Mouse (Mus musculus): Measurements from ENCODE around the gene Ctnna2. TPM values are rescaled to one million over a fixed set of nuclear protein-coding genes. Genes with fewer than 3 reads are reported as not detected.

Ctnna2 gene
- polyA plus RNA-seq, 1 experiment from 2014 or later: 2.2 TPM

DNA sequence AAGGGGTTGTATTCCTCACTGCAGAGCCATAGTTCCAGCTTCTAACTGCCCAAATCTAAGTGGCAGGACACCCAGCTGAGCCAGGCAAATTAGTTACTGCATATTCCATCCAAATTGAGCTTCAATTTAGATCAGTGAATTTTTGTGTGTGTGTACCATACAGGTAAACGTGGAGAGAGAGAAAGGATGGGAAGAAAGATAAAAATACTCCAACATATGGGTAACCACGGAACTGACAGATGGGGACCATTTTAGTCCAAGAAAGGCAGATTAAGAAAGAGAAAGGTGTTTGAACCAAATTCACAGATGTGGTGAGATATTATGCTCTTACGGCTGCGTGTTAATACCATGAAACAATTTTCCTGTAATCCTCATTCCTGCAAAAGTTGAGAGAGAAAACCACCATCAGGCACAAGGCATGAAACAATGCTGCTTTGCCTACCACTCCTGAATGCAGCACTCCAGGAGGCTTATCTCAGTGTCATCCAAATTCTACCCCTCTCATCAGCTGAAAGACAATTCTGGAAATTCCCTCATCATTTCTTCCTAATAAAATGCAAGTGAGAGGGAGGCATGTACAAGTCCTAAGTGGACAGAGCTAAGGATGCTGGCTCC lies 840.1 kb downstream of the Ctnna2 start:
- Histone ChIP-seq H3K27me3 (replicated peaks) (no peaks in the 10 kb centered on the region), H3K4me1 (replicated peaks) (no peaks in the 10 kb centered on the region), H3K4me2 (no peak overlapping the region), H3K36me3 (no peaks in the 10 kb centered on the region), H3K27ac (ENCODE audit: poor library complexity, severe bottlenecking) (no peak overlapping the region), H3K4me3 (no peak overlapping the region), H3K9ac (no peak overlapping the region), H3K9me3 (replicated peaks) (no peaks in the 10 kb centered on the region)
- 77% methylated on average over 4 of the region's 4 CpGs for WGBS
- no peak for ATAC-seq (ENCODE audit: insufficient number of reproducible peaks, low FRiP score)

DNA sequence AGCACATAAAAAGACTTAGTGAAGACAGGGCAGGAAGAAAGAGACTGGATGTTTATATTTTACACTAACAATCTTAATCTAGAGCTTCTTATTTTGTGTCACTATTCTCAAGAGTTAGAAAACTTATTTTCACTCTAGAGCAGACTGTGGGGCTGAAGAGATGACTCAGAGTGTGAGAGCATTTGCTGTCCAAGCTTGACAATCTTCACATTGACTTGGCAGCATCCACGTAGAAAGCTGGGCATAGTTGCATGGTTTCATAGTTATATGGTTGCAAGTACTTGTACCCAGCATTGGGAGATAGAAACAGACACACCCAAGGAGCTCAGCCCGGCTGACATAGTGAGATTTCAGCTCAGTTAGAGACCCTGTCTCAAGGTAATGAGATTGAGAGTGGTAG lies 858.6 kb downstream of the Ctnna2 start:
- WGBS: 69% methylated on average over 2 of the region's 2 CpGs
- no peak overlapping the region for H3K4me3 ChIP-seq
- no peaks in the 10 kb centered on the region for H3K4me1 ChIP-seq (replicated peaks)
- no peaks in the 10 kb centered on the region for H3K27me3 ChIP-seq (replicated peaks)
- H3K9ac ChIP-seq: no peak overlapping the region
- H3K9me3 ChIP-seq (replicated peaks): no peaks in the 10 kb centered on the region
- H3K4me2 ChIP-seq: no peak overlapping the region
- ATAC-seq (ENCODE audit: insufficient number of reproducible peaks, low FRiP score): no peak
- H3K36me3 ChIP-seq: no peaks in the 10 kb centered on the region
- no peak overlapping the region for H3K27ac ChIP-seq (ENCODE audit: poor library complexity, severe bottlenecking)

DNA sequence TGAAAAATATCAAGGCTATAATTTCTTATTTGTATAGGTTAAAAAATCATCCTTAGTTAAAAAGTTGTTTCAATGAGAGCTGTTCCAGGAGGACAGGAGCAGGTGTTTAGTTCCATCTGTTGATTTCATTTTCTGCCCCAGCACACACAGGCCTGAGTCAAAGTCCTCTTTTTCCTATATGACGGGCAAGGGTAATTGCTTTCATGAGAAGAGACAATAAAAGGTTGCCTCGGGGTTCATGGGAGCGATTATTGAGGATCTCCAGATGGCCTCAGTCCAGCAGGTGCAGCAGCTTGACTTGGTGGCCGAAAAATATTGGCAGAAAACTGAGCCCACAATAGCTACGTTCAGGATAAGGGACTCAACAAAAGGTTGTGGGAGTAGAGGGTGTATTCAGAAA lies 859.0 kb downstream of the Ctnna2 start:
- H3K27me3 ChIP-seq (replicated peaks): no peaks in the 10 kb centered on the region
- H3K9ac ChIP-seq: no peak overlapping the region
- H3K4me2 ChIP-seq: no peak overlapping the region
- H3K27ac ChIP-seq (ENCODE audit: poor library complexity, severe bottlenecking): no peak overlapping the region
- no peak overlapping the region for H3K4me3 ChIP-seq
- no peaks in the 10 kb centered on the region for H3K36me3 ChIP-seq
- ATAC-seq (ENCODE audit: insufficient number of reproducible peaks, low FRiP score): no peak
- no peaks in the 10 kb centered on the region for H3K9me3 ChIP-seq (replicated peaks)
- WGBS: 69% methylated on average over 5 of the region's 5 CpGs
- H3K4me1 ChIP-seq (replicated peaks): no peaks in the 10 kb centered on the region

DNA sequence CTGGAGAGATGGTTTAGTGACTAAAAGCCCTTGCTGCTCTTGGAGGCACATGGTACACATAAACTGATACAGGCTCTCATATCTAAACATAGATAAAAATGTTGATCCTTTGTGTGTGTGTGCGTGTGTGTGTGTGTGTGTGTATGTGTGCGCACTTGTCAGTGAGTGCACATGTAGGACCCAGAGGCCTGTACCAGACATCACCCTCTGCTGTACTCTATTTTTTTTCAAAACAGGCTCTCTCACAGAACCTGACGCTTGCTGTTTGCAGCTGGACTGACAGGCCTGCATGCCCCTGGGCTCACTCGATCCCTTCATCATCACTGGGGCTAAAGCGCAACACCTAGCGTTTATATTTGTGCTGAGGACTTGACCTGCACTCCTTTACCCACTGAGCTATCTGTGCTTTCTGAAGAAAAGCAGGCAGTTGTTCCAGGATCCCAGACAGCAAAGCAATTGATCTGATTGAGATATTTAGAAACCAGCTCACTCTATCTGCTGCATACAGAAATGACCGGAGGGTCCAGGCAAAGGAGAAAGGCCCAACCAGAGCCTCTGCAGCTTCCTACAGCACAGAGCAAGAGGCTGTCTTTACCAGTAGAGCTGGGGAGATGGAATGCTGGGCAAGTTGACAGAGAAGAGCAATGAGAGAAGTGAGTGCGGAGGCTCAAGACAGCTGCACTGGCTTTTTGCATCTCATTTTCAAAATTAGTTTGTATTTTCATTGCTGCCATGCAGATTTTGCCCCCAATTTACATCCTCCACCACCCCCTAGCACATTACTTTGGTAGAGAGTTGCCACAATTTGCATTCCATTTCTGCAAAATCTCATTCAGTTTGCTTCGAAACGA lies 870.2 kb downstream of the Ctnna2 start:
- Histone ChIP-seq H3K4me2 (no peak overlapping the region), H3K27ac (ENCODE audit: poor library complexity, severe bottlenecking) (no peak overlapping the region), H3K9me3 (replicated peaks) (no peaks in the 10 kb centered on the region), H3K4me1 (replicated peaks) (no peaks in the 10 kb centered on the region), H3K4me3 (no peak overlapping the region), H3K36me3 (no peaks in the 10 kb centered on the region), H3K9ac (no peak overlapping the region), H3K27me3 (replicated peaks) (no peaks in the 10 kb centered on the region)
- WGBS: 74% methylated on average over 10 of the region's 10 CpGs
- no peak for ATAC-seq (ENCODE audit: insufficient number of reproducible peaks, low FRiP score)

DNA sequence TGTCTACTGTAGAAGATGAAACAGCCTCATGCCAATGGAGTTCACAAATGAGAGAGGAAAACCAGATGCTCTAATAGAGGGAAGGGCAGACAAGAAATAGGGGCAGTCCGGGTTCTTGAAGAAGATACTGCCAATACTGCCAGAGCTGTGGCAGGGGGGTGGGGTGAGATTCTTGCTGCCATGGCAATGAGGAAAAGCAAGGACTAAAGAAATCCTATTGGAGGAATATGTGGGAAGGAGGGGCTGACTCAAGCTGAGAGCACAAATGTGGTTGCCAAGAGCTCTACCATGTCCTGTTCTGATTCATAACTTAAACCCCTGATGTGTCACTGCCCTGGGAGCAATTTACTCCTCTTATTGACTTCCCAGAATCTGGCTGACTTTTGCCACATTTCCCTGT lies 878.5 kb downstream of the Ctnna2 start:
- no peaks in the 10 kb centered on the region for H3K27me3 ChIP-seq (replicated peaks)
- H3K9ac ChIP-seq: no peak overlapping the region
- 9% methylated on average over 1 of the region's 1 CpGs for WGBS
- no peak for ATAC-seq (ENCODE audit: insufficient number of reproducible peaks, low FRiP score)
- no peaks in the 10 kb centered on the region for H3K9me3 ChIP-seq (replicated peaks)
- H3K4me2 ChIP-seq: no peak overlapping the region
- no peak overlapping the region for H3K27ac ChIP-seq (ENCODE audit: poor library complexity, severe bottlenecking)
- no peaks in the 10 kb centered on the region for H3K36me3 ChIP-seq
- no peak overlapping the region for H3K4me3 ChIP-seq
- no peaks in the 10 kb centered on the region for H3K4me1 ChIP-seq (replicated peaks)

DNA sequence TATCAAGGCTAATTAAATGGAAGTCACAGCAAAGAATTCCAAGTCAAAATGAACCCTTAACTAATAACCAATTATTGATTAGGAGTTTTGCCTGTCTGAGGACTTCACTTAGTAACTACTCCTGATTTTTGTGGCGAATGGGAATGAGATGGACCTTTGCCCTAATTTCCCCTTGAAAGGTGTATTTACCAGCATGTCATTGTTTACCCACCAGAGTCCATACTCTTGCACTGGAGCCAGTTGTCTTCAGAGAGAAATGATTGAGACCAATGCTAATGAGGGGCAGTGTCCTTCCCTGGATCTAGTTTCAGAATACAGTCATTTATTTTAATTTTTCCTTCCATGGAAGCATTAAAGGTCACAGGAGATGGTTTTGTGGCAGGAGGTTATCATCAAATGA lies 881.0 kb downstream of the Ctnna2 start:
- Histone ChIP-seq H3K27me3 (replicated peaks) (no peaks in the 10 kb centered on the region), H3K9ac (no peak overlapping the region), H3K9me3 (replicated peaks) (no peaks in the 10 kb centered on the region), H3K36me3 (no peaks in the 10 kb centered on the region), H3K4me2 (no peak overlapping the region), H3K4me1 (replicated peaks) (no peaks in the 10 kb centered on the region), H3K27ac (ENCODE audit: poor library complexity, severe bottlenecking) (no peak overlapping the region), H3K4me3 (no peak overlapping the region)
- no peak for ATAC-seq (ENCODE audit: insufficient number of reproducible peaks, low FRiP score)
- WGBS: 75% methylated on average over 1 of the region's 1 CpGs

DNA sequence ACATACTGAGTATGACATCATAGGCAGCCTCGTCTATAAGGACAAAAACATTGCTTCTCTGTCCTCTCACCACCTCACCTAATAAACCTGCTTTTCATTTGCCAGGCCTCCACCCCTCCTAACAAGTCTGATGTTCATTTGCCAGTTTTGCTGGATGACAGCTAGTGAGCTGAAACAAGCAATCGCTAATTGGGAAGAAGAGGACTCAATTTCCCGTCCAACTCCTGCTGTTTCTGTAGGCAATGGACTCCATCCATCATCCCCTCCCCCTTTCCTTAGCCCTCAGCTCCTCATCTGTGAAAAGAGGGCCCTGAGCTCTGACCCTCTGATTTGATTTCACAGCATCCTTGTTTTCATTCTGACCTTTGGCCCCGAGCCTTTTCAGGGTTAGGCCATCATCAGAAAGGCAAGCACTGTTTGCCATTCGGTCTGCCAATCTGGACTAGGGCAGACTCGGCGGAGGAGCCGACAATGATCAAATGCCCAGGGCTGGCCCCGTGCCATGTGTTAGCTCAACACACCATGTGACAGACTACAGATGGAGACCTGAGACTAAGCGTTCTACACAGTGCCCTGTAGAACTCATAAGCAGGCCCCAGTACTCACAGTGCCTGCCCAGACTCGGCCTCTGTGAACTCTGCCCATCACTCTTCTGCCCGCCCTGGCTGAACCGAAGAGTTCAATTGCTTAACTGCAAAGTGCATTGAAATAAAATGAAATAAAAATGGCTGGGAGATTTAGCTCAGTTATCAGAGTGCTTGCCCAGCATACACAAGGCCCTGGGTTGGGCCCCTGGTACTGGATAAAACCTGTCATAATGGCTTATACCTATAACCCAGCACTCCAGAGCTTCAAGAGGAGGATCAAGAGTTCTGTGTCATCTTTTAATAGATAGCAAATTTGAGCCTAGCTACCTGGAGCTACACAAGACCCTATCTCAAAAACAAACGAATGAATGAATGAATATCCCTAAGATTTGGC lies 903.8 kb downstream of the Ctnna2 start:
- Histone ChIP-seq H3K4me1 (replicated peaks) (no peaks in the 10 kb centered on the region), H3K27me3 (replicated peaks) (no peaks in the 10 kb centered on the region), H3K36me3 (no peaks in the 10 kb centered on the region), H3K27ac (ENCODE audit: poor library complexity, severe bottlenecking) (no peak overlapping the region), H3K4me3 (no peak overlapping the region), H3K9me3 (replicated peaks) (no peaks in the 10 kb centered on the region), H3K9ac (no peak overlapping the region), H3K4me2 (no peak overlapping the region)
- 72% methylated on average over 14 of the region's 14 CpGs for WGBS
- ATAC-seq (ENCODE audit: insufficient number of reproducible peaks, low FRiP score): no peak

DNA sequence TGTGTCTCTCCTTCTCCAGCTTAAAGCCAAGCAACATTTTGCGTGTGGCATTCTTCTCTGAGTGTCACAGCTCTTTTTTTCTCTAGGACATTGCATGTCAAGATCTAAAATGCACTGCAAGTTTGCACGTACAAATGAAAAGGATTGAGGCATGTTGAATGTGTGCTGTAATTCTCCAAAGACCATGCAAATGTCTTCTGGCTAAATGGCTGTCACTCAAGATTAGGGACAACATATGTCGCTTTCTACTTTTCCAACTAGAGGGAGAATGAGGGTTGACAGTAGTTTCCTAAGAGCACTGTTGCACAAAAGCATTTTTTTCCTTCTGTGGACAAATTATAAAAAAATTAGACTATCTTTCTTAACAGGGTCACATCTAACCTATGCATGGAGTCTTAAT lies 909.9 kb downstream of the Ctnna2 start:
- 65% methylated on average over 3 of the region's 3 CpGs for WGBS
- Histone ChIP-seq H3K4me3 (no peak overlapping the region), H3K9ac (no peak overlapping the region), H3K27ac (ENCODE audit: poor library complexity, severe bottlenecking) (no peak overlapping the region), H3K36me3 (no peaks in the 10 kb centered on the region), H3K27me3 (replicated peaks) (no peaks in the 10 kb centered on the region), H3K4me2 (no peak overlapping the region), H3K9me3 (replicated peaks) (no peaks in the 10 kb centered on the region), H3K4me1 (replicated peaks) (no peaks in the 10 kb centered on the region)
- no peak for ATAC-seq (ENCODE audit: insufficient number of reproducible peaks, low FRiP score)

DNA sequence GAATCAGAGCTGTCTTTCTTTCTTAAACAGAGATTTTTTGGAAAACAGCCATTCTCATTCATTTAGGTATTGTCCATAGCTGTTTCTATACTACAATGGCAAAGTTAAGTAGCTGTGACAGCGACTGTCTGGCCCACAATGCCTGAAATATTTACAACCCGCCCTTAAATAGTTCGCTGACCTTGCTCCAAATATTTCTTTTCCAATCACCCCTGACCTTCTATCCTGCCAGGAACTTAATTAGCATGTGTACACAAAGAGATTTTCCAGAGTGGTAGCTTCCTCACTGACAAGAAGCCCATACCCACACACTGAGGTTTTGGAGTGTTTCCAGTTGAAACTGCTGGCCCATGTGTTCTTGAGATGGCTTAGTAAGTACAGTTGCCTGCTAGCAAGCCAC lies 928.8 kb downstream of the Ctnna2 start:
- no peak for ATAC-seq (ENCODE audit: insufficient number of reproducible peaks, low FRiP score)
- Histone ChIP-seq H3K4me3 (no peak overlapping the region), H3K4me2 (no peak overlapping the region), H3K36me3 (no peaks in the 10 kb centered on the region), H3K27ac (ENCODE audit: poor library complexity, severe bottlenecking) (no peak overlapping the region), H3K27me3 (replicated peaks) (no peaks in the 10 kb centered on the region), H3K9ac (no peak overlapping the region), H3K9me3 (replicated peaks) (no peaks in the 10 kb centered on the region), H3K4me1 (replicated peaks) (no peaks in the 10 kb centered on the region)
- WGBS: 74% methylated on average over 3 of the region's 3 CpGs

DNA sequence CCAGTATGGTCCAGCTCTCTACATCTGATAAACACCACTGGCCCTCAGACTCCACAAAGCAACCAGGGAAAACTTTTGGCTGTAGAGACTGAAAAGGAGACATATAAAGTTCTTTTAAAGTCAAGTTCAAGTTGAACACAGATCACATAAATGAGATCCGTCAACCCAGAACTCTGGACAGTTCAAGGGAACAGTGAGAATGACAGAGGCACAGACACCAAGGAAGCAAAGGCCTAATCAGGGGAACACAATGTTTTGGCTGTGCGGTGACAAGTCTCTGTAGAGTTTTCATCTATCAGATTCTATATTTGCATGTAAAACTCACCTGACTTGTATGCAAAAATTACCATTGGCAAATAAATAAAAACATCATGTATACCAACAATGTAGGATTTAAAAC lies 929.3 kb downstream of the Ctnna2 start:
- no peak overlapping the region for H3K4me3 ChIP-seq
- no peaks in the 10 kb centered on the region for H3K9me3 ChIP-seq (replicated peaks)
- no peaks in the 10 kb centered on the region for H3K4me1 ChIP-seq (replicated peaks)
- WGBS: 79% methylated on average over 2 of the region's 2 CpGs
- no peak for ATAC-seq (ENCODE audit: insufficient number of reproducible peaks, low FRiP score)
- H3K27ac ChIP-seq (ENCODE audit: poor library complexity, severe bottlenecking): no peak overlapping the region
- no peaks in the 10 kb centered on the region for H3K27me3 ChIP-seq (replicated peaks)
- no peaks in the 10 kb centered on the region for H3K36me3 ChIP-seq
- H3K4me2 ChIP-seq: no peak overlapping the region
- no peak overlapping the region for H3K9ac ChIP-seq

DNA sequence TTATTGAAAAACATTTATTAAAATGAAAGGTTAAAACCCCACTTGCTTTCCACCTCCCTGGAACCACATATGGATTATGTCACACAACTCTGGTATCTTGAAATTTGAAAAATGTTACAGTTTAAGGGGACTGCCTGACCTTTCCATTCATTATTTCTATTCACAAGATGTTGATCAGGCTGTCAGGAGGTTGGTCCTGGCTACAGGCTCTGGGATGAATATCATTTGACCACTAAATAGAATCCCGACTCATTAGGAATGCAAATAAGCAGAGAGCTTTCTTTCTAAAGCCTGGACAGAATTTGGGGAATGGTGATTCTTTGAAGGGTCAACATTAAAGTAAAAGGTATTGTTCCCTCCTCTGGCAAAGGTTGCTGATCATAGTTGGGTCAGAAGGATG lies 931.9 kb downstream of the Ctnna2 start:
- Histone ChIP-seq H3K27ac (ENCODE audit: poor library complexity, severe bottlenecking) (no peak overlapping the region), H3K4me3 (no peak overlapping the region), H3K4me1 (replicated peaks) (no peaks in the 10 kb centered on the region), H3K9ac (no peak overlapping the region), H3K9me3 (replicated peaks) (no peaks in the 10 kb centered on the region), H3K4me2 (no peak overlapping the region), H3K27me3 (replicated peaks) (no peaks in the 10 kb centered on the region), H3K36me3 (no peaks in the 10 kb centered on the region)
- WGBS: 68% methylated on average over 1 of the region's 1 CpGs
- no peak for ATAC-seq (ENCODE audit: insufficient number of reproducible peaks, low FRiP score)

All from heart, embryonic 12.5 days (tissue).